Mouse (Mus musculus) skeletal muscle tissue, adult 2 months (tissue): ENCODE measurements at regions not wholly inside any gene's neighbourhood (a gene's known extent, or its start where the extent isn't known, plus 50 kb on each side); places are given as distances from the start of the nearest gene placed in this dataset.

Experiments used
- DNase-seq: peaks from one replicate; pipeline ENCODE4 v3.0.0-alpha.2; 2012; ENCODE audit warnings: low read depth, low spot score

- DNase-seq: no peak
These were observed 173.4 kb upstream of the Dph6 start for GRCm38 (mm10) chr2:114828192-114828591.

DNA sequence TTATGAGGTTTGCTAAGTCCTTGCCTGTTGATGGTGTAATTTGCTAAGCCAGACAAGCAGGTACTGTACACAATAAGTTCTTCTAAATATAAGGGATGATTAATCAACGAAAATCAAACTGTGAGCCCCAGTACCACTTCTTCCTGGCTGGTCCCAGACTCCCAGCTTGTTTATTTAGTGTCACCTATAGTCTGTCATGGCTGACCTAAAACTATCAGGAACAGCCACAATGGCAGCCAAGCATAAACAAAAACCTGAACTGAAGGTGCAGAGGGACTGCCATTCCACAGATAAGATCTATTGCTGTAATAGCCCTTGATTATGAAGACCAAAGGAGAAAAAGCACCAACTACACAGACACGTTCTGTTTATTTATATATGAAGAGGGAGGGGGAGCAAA, 180.9 kb upstream of the Dph6 start:
- DNase-seq: no peak

- DNase-seq: no peak
These were observed 189.1 kb upstream of the Dph6 start for GRCm38 (mm10) chr2:114843696-114844388.

DNA sequence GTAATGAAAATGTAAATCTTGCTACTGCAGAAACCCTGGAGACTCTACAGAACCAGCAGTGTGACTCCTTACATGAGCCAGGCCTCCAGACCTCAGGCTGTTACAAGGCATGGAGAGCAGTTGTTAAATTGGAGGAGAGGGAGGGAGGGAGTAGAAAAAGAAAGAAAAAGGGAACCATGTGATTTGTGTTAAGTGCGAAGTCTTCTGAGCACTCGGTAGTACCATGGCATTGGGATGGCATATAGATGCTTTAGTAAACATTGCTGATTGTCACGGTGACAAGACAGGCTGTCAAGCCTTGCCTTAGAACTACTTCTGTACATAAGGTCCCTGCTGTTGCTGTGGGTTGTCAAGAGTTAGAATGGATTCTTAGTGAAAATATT, 189.6 kb upstream of the Dph6 start:
- no peak for DNase-seq

DNA sequence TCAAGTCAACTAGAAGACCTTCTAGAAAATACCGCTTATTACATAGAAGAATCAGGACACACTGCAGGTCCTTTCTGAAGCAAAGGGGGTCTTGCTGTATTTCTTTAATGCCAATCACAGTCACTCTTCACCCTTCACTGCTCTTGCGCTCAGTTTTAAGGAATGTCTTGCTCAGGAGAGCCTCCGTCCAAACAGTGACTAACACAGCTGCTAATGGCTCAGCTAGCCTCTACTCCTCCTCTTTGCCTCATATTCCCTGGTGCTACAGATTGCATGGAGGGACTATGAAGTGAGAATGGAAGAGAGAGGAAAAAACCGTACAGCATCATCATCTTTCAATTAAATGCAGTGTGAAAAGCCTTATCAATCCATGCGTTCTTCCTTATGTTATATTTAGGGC, 193.7 kb upstream of the Dph6 start:
- DNase-seq: no peak

GRCm38 (mm10) chr2:114848914-114849313, 194.2 kb upstream of the Dph6 start:
- no peak for DNase-seq

DNA sequence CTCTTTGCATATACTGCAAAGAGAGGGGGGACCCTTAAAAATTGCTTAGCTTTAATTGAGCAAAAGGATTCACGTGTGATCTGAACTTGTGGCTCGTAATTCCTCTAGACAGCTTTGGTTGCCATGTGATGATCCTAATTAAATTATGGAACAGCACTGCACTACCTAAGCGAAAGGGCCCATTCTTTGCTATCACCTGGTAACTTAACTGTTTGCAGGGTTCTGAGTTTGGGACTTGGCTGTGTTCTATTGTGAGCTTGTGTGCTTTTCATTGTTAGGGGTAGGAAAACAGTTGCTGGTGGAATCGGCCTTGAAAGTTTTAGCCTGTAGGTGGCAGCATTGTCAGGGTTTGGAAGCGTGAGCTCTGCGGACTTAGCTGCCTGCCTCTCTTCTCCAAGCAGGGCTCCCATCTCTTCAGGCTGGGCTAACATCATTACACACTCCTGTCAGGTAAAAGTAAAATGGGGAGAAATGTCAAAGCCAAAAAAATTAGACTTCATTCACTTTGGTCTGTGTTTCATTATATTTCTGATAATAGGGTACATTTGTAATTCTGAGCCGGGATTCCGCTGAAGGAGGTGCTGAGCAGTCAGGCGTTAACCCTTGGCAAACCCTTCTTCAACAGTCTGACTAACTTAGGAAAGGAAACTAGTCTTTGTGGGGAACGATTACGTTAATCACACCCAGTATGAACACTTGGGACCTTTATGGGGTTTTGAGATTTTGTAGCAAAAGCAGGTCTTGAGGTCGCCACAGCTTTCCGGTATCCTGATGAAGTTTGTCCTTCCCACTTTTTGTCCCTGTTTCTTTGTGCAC, 199.2 kb upstream of the Dph6 start:
- DNase-seq: peak; percentile 3

GRCm38 (mm10) chr2:114872272-114872671, 217.5 kb upstream of the Dph6 start:
- DNase-seq: no peak

- no peak for DNase-seq
These were observed 218.3 kb upstream of the Dph6 start for GRCm38 (mm10) chr2:114873090-114873489.

- no peak for DNase-seq
These were observed 224.3 kb upstream of the Dph6 start for GRCm38 (mm10) chr2:114879084-114879483.

DNA sequence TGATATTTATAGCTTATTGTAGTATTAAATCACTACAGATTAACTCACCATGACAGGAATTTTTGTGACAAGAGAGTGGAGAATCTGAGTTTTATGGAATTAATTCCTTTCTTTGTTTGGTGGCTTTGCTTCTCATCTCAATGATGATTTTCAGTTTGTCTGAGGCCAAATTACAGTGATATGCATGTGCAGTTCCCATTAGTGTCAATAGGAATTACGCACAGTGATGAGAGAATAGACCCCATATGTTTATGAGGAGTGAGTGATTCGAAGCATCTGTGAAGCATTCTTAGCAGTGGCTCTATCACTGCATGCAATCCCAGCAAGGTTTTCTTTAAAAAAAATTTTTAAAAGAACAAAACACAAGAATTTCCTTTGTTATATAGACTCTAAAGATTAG, 225.0 kb upstream of the Dph6 start:
- DNase-seq: no peak

DNA sequence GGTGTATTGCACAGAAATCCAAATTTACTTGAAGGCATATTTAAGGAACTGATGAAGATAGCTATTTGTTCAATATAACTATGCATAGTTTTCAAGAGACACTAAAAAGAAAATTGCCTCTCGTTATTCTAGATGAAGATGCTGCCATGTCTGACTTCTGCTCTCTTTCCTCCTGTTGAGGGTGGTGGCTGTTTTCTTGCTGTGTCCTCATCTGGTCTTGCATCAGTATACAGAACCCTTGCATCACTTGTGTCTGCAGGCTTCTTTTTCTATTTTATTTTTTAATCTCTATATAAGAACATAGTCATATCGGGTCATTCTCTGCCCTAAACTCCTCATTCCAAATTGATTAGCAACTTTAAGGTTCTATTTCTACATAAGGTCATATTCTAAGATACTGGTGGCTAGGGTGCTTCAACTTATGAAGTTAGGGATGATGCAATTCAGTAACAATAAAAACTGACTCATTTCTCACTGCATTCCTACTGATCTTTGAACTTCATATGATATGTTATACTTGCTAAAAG, 231.0 kb upstream of the Dph6 start:
- no peak for DNase-seq

- DNase-seq: no peak
These were observed 244.0 kb upstream of the Dph6 start for GRCm38 (mm10) chr2:114898812-114899211.

- DNase-seq: no peak
These were observed 257.2 kb upstream of the Dph6 start for GRCm38 (mm10) chr2:114911845-114912500.

DNA sequence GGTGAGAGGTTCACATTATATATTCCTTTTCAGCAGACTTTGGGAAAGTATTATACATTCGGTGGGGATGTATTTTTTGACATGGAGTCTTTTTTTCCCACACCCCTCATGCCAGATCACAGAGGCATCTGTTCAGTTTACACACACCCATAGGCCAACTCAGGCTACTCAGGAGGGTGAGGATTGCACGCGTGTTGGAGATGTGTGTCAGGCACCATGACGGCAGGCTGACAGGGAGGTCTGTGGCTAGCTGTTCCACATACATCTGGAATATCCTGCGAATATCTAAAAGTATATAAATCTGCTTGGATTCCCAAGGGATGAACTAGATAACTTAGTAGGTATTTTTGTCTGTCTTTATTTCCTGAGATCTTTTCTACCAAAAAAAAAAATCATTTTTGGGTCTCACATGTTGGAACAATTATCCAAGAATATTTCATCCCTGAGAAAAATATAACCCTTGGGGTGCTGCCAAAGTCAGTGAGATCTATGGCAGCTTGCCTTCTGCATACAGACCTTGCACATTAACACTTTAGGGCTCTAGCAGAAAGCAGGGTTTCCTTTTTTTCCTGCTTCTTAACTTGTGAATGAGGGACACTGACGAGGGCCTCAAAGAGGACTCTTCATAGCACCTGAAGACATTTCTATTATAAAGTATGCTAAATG, 260.4 kb upstream of the Dph6 start:
- DNase-seq: no peak

- DNase-seq: no peak
These were observed 263.9 kb upstream of the Dph6 start for GRCm38 (mm10) chr2:114918420-114919332.

- no peak for DNase-seq
These were observed 269.1 kb upstream of the Dph6 start for GRCm38 (mm10) chr2:114923911-114924310.

- DNase-seq: no peak
These were observed 280.7 kb upstream of the Dph6 start for GRCm38 (mm10) chr2:114935436-114935835.

DNA sequence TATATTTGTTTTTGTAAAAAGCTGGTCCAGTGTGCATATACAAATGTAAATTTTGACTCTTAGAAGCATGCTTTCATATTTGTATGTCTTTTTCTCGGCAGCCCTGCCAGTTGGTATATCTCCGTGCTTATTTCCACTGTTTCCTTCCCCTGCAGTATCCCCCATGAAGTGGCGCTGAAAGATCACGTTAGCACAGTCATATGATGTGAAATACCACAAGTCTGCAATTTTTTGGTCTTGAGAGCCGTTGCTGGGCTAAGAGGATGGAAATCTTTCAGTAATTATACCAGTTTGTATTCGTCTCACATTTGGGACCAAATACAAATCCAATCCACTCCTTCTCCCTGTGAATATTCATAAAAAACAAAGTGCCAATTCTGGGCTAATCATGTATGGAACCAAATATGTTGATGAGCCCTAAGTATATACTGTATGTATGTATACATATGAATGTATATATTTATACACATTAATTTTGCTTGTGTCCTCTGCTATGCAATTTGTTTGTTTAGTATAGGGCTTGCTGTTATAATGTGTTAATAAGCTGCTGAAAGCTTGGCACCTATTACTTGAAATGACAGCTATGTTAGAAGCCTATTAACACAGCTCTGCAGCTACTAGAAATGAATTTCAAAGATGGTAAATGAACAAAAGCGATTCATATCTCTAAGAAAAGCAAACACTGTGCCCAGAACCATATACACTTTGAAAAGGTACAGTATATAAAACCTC, 283.8 kb upstream of the Dph6 start:
- DNase-seq: no peak

DNA sequence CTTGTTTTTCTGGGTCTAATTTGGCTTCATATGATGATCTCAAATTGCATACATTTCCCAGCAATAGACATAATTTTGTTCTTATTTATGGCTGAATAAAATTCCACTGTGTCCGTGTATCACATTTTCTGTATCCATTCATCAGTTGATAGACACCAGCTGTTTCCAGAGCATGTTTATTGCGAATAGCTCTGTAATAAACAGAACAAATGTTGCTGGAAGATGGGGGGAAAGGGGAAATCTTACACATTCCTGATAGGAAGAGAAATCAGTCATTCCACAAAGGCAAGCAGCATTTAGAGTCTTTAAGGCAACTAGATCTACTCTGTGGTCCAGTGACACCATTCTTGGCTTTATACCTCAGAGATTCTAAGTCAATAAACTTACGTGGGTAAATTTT, 311.3 kb upstream of the Dph6 start:
- DNase-seq: no peak
